Mouse (Mus musculus) lung, postnatal 0 days (tissue): ENCODE results near the gene Wwtr1.

Experiments
- CTCF ChIP-seq: IDR thresholded peaks from 2 replicates; pipeline ENCODE4 v1.5.1; 2016; ENCODE audit warnings: antibody characterized with exemption, mild to moderate bottlenecking
- EP300 ChIP-seq: IDR thresholded peaks from 2 replicates; pipeline ENCODE4 v1.6.1; 2016; ENCODE audit warnings: antibody characterized with exemption, mild to moderate bottlenecking, control low read depth

GRCm38 (mm10) chr3:57551210-57551609 lies 24.5 kb downstream of the Wwtr1 start:
- TF ChIP-seq CTCF = no peak
- no peak for TF ChIP-seq EP300
